Mouse (Mus musculus) liver, embryonic 16.5 days (tissue): ENCODE measurements at regions not wholly inside any gene's neighbourhood (a gene's known extent, or its start where the extent isn't known, plus 50 kb on each side); places are given as distances from the start of the nearest gene placed in this dataset.

Experiments
- ATAC-seq: fragments of 200-750 bp; cut with Nextera tagmentation; 2 replicates; pipeline ENCODE4 v1.8.0; 2017; ENCODE audit warnings: low read depth, mild to moderate bottlenecking, moderate number of reproducible peaks, moderate library complexity
- H3K27ac ChIP-seq: fragments of 300-500 bp; sonication (generic); 2 replicates; pipeline ENCODE4 v1.5.1; 2014; ENCODE audit warnings: mild to moderate bottlenecking, low read length
- H3K27me3 ChIP-seq: fragments of 300-500 bp; sonication (generic); 2 replicates; pipeline ENCODE4 v1.6.1; 2014; ENCODE audit warnings: low read depth, low read length, mixed read lengths; ENCODE audit not compliant: control insufficient read depth, insufficient read depth
- H3K36me3 ChIP-seq: fragments of 300-500 bp; sonication (generic); 2 replicates; pipeline ENCODE4 v1.6.1; 2014; ENCODE audit warnings: mild to moderate bottlenecking; ENCODE audit not compliant: control insufficient read depth, insufficient read depth
- H3K4me1 ChIP-seq: fragments of 300-500 bp; sonication (generic); 2 replicates; pipeline ENCODE4 v1.6.1; 2014; ENCODE audit warnings: low read depth, low read length, mixed read lengths; ENCODE audit not compliant: control insufficient read depth
- H3K4me2 ChIP-seq: fragments of 300-500 bp; sonication (generic); 2 replicates; pipeline ENCODE4 v1.6.1; 2014; ENCODE audit warnings: low read depth, low read length, mixed read lengths
- H3K4me3 ChIP-seq: fragments of 300-500 bp; sonication (generic); 2 replicates; pipeline ENCODE4 v1.5.1; 2014; ENCODE audit warnings: low read depth, mild to moderate bottlenecking, low read length
- H3K9ac ChIP-seq: fragments of 300-500 bp; sonication (generic); 2 replicates; pipeline ENCODE4 v1.6.1; 2014; ENCODE audit warnings: low read depth, low read length
- H3K9me3 ChIP-seq: fragments of 300-500 bp; sonication (generic); replicated peaks from 2 replicates; pipeline ENCODE4 v1.6.1; 2016; ENCODE audit warnings: low read length; ENCODE audit not compliant: control insufficient read depth
- WGBS: fragments of 180-500 bp; shearing (Covaris S2); extraction: QIAGEN DNeasy Blood & Tissue Kit; methylation state at CpG from one replicate; pipeline ENCODE4 v1.1.7; 2014; ENCODE audit not compliant: insufficient replicate concordance; 5-methylcytosine and 5-hydroxymethylcytosine counted together

DNA sequence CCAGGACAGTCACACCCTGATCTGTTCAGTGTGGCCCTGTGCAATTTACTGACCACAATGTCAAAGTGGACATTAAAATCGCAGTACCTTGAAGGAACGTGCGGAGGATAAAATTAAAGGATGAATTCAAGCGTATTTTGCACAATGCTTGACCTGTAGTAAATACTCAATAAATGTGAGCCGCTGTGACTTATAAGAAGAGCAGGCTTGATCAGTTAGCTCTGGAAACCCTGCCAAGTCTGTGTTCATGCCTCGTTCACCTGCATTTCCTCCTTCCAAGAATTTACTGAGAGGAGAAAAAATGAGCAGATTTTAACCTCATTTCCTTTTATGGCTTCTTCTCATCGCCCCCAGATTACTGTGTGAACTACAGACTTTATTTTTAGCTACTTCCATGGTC is 52.2 kb upstream of the Glce start:
- H3K27me3 ChIP-seq, result no peaks in the 10 kb centered on the region
- no peak overlapping the region for H3K27ac ChIP-seq
- no peak overlapping the region for H3K4me2 ChIP-seq
- ATAC-seq, result no peak
- WGBS, result 69% methylated on average over 7 of the region's 7 CpGs
- no peaks in the 10 kb centered on the region for H3K4me1 ChIP-seq
- H3K36me3 ChIP-seq, result no peaks in the 10 kb centered on the region
- no peaks in the 10 kb centered on the region for H3K9me3 ChIP-seq
- no peak overlapping the region for H3K4me3 ChIP-seq
- no peak overlapping the region for H3K9ac ChIP-seq
